Mouse (Mus musculus) kidney, postnatal 25 days (tissue): ENCODE data around the gene Wnk2.

Source experiments
- DNase-seq, 2 experiments: peaks; one replicate each; pipeline ENCODE4 v3.0.0; 2021; ENCODE audit warnings: mixed read lengths in 2 of 2

Wnk2 gene

GRCm38 (mm10) chr13:49134491-49134890 lies 13.3 kb downstream of the Wnk2 start:
- DNase-seq = peak in 1 of 2 experiments; percentile 25

- DNase-seq = peak; percentile 88 to 89
These were observed 14.7 kb downstream of the Wnk2 start for GRCm38 (mm10) chr13:49133125-49133524.

GRCm38 (mm10) chr13:49131946-49132687 lies 15.7 kb downstream of the Wnk2 start:
- DNase-seq = no peak

- DNase-seq = no peak
These were observed 16.4 kb downstream of the Wnk2 start for GRCm38 (mm10) chr13:49131342-49131855.

- no peak for DNase-seq
These were observed 18.0 kb downstream of the Wnk2 start for GRCm38 (mm10) chr13:49129845-49130244.

- no peak for DNase-seq
These were observed 18.7 kb downstream of the Wnk2 start for GRCm38 (mm10) chr13:49129154-49129553.

- no peak for DNase-seq
These were observed 19.8 kb downstream of the Wnk2 start for GRCm38 (mm10) chr13:49127844-49128631.

- DNase-seq = no peak
These were observed 25.7 kb downstream of the Wnk2 start for GRCm38 (mm10) chr13:49122106-49122505.

GRCm38 (mm10) chr13:49117563-49117962 lies 30.3 kb downstream of the Wnk2 start:
- no peak for DNase-seq

- no peak for DNase-seq
These were observed 32.9 kb downstream of the Wnk2 start for GRCm38 (mm10) chr13:49114921-49115320.

- DNase-seq = no peak
These were observed 33.7 kb downstream of the Wnk2 start for GRCm38 (mm10) chr13:49114116-49114515.

GRCm38 (mm10) chr13:49113345-49113744 lies 34.5 kb downstream of the Wnk2 start:
- DNase-seq = no peak

GRCm38 (mm10) chr13:49112652-49113051 lies 35.2 kb downstream of the Wnk2 start:
- no peak for DNase-seq

GRCm38 (mm10) chr13:49109665-49110064 lies 38.1 kb downstream of the Wnk2 start:
- no peak for DNase-seq

- DNase-seq = no peak
These were observed 39.5 kb downstream of the Wnk2 start for GRCm38 (mm10) chr13:49108119-49108846.

- no peak for DNase-seq
These were observed 43.9 kb downstream of the Wnk2 start for GRCm38 (mm10) chr13:49103913-49104312.

- no peak for DNase-seq
These were observed 44.6 kb downstream of the Wnk2 start for GRCm38 (mm10) chr13:49103235-49103634.

GRCm38 (mm10) chr13:49100417-49100816 lies 47.4 kb downstream of the Wnk2 start:
- DNase-seq = peak in 1 of 2 experiments; percentile 35

- DNase-seq = no peak
These were observed 51.0 kb downstream of the Wnk2 start for GRCm38 (mm10) chr13:49096826-49097225.

- DNase-seq = no peak
These were observed 53.1 kb downstream of the Wnk2 start for GRCm38 (mm10) chr13:49094667-49095066.

- DNase-seq = no peak
These were observed 54.3 kb downstream of the Wnk2 start for GRCm38 (mm10) chr13:49093471-49093891.

- DNase-seq = no peak
These were observed 55.2 kb downstream of the Wnk2 start for GRCm38 (mm10) chr13:49092596-49092995.

GRCm38 (mm10) chr13:49090176-49090575 lies 57.6 kb downstream of the Wnk2 start:
- DNase-seq = no peak
